Comparison of ENCODE assay signal across 25 mouse cellular contexts in genomic region chr16:69949339-69949738, GRCm38 (mm10).
"Had no signal": no experiment of that assay in that cellular context is flagged by ENCODE, and none has a peak within 500 bp of the region (broad histone marks: within the 10 kb centered on the region; RNA-seq: fewer than 3 reads in every experiment).

No protein-coding gene starts in this region.

- H3K27me3 ChIP-seq: heart, embryonic 12.5 days; hindbrain, embryonic 12.5 days; intestine, embryonic 15.5 days; limb, embryonic 13.5 days; limb, embryonic 15.5 days; liver, embryonic 12.5 days had no signal

- H3K27ac ChIP-seq: gastrocnemius, adult 2 months; heart, embryonic 10.5 days; hindbrain, embryonic 10.5 days; hindbrain, embryonic 12.5 days; hindbrain, embryonic 14.5 days; intestine, embryonic 15.5 days; layer of hippocampus, adult 2 months; left cerebral cortex, adult 2 months; limb, embryonic 13.5 days; limb, embryonic 15.5 days; liver, embryonic 12.5 days; liver, embryonic 14.5 days had no signal

- DNase-seq: gastrocnemius, adult 2 months; gastrocnemius, postnatal 10 days; gastrocnemius, postnatal 25 days; heart, adult 18-20 months; heart, postnatal 10 days; heart, postnatal 4 days; kidney, adult 8-10 months; kidney, postnatal 25 days; kidney, postnatal 4 days; left cerebral cortex, postnatal 4 days had no signal

- H3K4me1 ChIP-seq: heart, embryonic 10.5 days; heart, embryonic 12.5 days; hindbrain, embryonic 10.5 days; hindbrain, embryonic 12.5 days; intestine, embryonic 15.5 days; limb, embryonic 13.5 days; limb, embryonic 15.5 days; liver, embryonic 12.5 days had no signal

- H3K9me3 ChIP-seq: heart, embryonic 10.5 days; heart, embryonic 12.5 days; hindbrain, embryonic 10.5 days; hindbrain, embryonic 12.5 days; intestine, embryonic 15.5 days; limb, embryonic 13.5 days; limb, embryonic 15.5 days; liver, embryonic 12.5 days had no signal

- H3K4me2 ChIP-seq: heart, embryonic 12.5 days; hindbrain, embryonic 12.5 days; hindbrain, embryonic 14.5 days; intestine, embryonic 15.5 days; limb, embryonic 13.5 days; limb, embryonic 15.5 days; liver, embryonic 12.5 days had no signal

- ATAC-seq: hindbrain, embryonic 16.5 days; inflammation-experienced regulatory T-cells, adult 6 months; intestine, embryonic 15.5 days; intestine, postnatal 0 days; liver, embryonic 12.5 days had no signal

- H3K9ac ChIP-seq: heart, embryonic 12.5 days; hindbrain, embryonic 12.5 days; hindbrain, embryonic 14.5 days; intestine, embryonic 15.5 days; limb, embryonic 13.5 days; limb, embryonic 15.5 days; liver, embryonic 12.5 days; liver, embryonic 14.5 days had no signal

- H3K4me3 ChIP-seq: gastrocnemius, adult 2 months; heart, embryonic 10.5 days; heart, embryonic 12.5 days; hindbrain, embryonic 10.5 days; hindbrain, embryonic 12.5 days; intestine, embryonic 15.5 days; layer of hippocampus, adult 2 months; left cerebral cortex, adult 2 months; limb, embryonic 13.5 days; limb, embryonic 15.5 days; liver, embryonic 12.5 days had no signal

- H3K36me3 ChIP-seq: heart, embryonic 10.5 days; heart, embryonic 12.5 days; hindbrain, embryonic 10.5 days; hindbrain, embryonic 12.5 days; intestine, embryonic 15.5 days; limb, embryonic 13.5 days; limb, embryonic 15.5 days; liver, embryonic 12.5 days had no signal
